Mouse (Mus musculus): ENCODE data around the gene Hs6st3.
"Not testable (repeated sequence)": the region's sequence is repeated elsewhere in the genome, so short reads cannot be mapped to it uniquely, and the experiment has no call there.

Gene Hs6st3

DNA sequence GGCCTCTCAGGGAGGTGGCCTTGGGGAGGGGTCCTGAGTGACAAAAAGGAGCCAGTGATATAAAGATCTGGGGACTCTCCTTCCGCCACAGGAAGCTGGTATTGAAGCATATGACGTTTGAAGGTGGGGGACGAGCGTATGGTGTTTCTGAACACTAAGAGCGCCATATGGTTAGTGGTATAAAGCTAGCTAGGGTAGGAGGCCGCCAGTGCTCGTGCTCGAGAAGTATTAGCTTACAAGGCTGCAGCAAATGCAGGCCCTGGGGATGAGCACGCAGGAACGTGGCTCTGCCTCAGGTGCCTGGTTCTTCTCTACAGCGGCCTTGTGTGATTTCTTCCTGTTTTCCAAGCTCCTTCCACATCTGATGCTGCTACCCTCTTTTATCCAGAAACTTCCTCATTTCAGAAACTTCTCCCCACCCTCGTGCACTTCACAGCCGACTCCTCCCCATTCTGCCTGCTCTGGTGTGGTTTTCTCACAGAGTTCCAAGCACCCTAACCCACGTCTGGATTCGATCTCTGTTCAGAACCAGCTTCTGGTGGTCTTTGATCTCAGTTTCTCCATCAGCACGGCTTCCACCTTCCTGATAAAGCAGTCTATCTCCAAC lies 110.0 kb downstream of the Hs6st3 start:
- no peak for DNase-seq (ENCODE audit: low read depth, low spot score)

DNA sequence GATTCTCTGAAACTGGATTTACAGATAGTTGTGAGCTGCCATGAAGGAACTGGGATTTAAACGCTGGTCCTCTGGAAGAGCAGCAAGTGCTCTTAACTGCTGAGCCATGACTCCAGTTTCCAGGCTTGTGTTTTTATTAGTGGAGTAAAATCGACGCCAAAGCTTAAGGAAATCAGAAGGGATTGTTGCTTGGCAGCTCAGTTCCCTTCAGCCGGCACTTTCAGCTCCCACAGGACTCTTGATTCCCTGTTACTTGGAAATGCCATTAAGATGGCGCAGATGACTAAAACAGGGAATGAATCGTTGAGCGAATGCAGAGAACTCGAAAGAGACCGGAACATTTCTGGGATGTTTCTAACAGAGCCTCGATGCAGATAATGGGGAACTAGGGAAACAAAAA lies 112.2 kb downstream of the Hs6st3 start:
- no peak for DNase-seq (ENCODE audit: low read depth, low spot score)

DNA sequence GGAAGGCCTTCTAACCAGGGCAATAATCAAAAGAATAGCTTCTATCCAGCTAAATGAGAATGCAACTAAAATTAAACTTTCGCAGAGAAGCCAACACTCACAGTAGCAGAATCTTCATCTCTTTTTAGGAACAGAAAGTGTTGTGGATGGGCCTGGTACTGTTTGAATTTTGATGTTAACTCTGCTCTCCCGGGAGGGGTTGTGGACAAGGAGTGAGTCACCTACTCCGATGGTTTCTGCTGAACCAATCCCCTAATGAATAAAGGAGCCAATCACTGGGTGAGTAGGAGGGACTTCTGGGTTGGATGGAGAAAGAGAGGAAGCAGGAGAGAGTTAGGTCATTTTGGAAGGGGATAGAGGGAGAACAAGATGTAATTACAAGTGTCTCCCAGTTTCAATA lies 117.3 kb downstream of the Hs6st3 start:
- DNase-seq (ENCODE audit: low read depth, low spot score), result no peak

DNA sequence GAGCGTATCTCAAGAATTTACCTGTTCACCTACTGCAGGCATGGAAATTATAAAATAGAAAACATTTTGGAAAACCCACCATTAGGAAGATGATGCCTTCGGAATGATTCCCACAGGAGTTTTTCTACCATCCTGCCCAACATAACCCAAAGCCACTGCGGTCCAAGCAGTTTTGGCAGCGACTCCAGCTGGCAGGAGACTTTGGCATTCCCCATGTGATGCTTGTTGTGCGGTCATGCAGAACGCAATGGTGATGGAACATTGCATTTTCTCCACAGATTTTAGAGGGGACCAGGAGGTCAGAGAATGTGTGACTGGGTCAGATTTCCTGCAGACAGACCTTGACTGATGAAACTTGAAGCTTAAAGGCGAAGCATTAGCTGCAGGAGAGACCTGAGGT lies 118.9 kb downstream of the Hs6st3 start:
- no peak for DNase-seq (ENCODE audit: low read depth, low spot score)

DNA sequence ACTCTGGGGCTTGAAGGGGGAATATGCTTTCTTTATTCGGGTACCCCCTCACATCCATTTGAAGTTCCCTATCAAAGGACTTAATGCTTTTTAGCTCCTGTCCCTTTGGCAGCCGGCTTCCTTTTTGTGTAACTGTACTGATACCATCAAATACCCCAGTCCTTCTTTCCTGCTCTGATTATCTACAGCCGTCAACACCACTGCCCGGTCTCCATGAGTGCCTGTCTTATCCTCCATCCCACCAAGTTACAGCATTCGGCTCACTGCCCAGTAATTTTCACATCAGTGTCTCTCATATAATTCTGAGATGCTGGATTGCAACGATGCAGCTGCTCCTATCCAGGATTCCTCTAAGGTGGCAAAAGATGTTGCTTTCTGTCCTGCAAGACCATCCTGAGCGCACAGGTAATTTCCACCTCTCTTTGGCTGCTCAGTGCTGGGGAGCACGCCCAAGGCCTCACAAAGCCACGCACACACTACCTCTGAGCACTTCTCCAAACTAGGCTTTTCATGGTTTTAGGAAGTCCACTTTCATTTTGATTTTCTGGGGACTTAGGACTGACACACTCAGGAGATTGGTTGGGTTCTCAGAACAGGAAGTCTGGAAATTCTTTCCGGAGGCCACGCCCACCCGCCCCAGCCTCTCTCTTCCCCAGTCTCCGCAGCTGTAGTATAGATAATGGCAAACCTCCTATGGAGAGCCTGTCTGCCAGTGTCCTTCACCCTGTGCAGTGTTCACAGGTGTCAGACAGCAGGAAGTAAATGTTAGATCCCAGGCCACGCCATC lies 122.2 kb downstream of the Hs6st3 start:
- DNase-seq (ENCODE audit: low read depth, low spot score), result no peak

DNA sequence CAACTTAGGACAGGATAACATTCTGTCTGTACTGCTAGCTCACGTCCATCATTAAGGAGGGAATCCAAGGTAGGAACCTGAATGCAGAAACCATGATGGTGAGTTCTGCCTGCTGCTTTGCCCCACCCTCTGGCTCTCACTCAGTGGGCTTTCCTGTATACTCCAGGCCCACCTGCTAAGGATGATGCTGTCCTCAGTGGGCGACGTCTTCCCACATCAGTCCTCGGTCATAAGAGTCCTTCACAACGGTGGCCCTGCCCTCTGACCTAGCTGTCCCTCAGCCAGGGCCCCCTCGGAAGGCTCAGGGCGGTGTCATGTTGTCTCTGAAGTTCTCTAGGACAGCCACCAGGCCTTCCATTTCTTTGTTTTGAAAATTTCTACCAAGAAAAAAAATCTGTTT lies 128.2 kb downstream of the Hs6st3 start:
- no peak for DNase-seq (ENCODE audit: low read depth, low spot score)

DNA sequence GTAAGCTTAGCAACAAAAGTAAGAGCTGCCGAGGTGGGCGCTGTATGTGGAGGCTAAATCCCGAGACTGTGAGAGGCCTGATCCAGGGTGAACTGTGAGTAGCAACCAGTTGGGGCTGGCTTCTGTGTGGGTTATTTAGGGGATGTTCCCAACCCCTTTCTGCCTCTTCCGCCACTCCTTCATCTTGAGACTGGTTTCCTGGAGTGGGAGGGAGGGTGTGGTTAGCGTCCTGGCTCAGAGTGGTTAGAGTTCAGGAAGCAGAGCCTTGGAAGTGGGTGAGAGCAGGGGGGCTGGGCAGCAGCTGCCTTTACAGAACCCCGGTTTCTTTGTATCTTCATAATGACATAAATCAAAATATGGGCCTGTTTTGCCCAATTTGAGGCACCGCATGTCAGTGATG lies 134.9 kb downstream of the Hs6st3 start:
- no peak for DNase-seq (ENCODE audit: low read depth, low spot score)

DNA sequence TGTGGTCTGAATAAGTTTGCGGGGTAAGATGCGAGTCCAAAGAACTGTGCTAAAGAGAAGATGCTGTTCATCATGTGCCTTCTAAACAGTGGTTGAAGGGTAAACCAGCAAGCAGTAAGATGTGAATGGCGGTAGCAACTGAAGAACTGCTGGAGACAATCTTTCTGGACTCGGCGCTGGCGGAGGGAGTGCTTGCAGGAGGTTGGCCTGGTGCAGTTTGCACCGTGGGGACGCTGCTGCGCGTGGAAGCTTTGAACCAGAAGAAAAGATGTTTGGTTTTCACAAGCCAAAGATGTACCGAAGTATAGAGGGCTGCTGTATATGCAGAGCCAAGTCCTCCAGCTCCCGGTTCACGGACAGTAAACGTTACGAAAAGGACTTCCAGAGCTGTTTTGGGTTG lies 140.0 kb downstream of the Hs6st3 start:
- DNase-seq (ENCODE audit: low read depth, low spot score), result not testable (repeated sequence)

DNA sequence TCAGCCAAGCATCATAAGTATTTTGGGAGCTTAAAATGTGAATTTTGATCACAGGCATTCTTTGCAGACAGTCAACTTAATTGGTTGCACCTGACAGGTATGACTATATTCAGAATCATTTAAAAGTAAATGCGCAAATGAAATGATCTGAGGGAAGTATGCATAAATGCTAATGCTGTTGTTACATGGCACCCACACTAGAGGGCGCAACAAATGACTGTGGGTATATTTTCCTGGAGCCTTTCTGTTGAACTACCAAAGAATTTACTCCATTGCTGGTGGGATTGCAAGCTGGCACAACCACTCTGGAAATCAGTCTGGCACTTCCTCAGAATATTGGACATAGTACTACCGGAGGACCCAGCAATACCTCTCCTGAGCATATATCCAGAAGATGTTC lies 145.8 kb downstream of the Hs6st3 start:
- no peak for DNase-seq (ENCODE audit: low read depth, low spot score)

DNA sequence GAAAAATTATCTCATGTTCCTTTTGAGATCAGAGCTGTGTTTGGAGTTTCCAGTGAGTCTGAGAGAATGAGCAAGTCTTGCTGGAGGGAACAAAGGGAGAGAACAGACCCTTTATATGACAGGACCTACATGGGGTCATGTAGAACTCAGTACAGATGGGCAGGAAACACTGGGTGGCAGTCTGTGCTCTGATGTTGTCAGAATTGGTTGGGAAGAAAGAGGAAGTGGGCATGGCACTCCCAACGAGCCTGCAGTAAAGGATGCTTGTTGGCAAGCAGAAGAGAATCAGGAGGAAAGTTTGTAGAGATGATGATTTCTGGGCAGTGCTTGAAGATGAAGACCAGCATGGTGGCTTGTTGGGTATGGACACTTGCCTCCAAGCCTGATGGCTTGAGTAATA lies 151.5 kb downstream of the Hs6st3 start:
- no peak for DNase-seq (ENCODE audit: low read depth, low spot score)

DNA sequence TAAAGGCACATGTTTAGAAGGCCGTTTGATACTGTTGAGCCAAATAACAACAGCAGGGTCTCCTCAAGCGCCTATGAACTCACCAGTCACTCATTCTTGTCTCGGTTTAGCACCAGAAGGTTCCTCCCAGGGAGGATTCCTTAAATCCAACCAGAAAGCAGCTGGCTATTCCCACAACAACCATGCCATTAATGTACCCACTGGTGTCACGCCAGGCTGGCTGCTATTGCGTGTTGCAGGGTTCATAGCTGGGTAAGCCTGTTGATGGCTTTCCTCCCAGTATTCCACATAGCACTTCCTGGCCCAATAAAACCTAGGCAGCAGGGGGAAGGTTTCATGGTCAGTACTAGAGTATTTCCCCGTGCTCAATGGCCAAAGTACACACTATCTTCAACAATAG lies 155.9 kb downstream of the Hs6st3 start:
- no peak for DNase-seq (ENCODE audit: low read depth, low spot score)

DNA sequence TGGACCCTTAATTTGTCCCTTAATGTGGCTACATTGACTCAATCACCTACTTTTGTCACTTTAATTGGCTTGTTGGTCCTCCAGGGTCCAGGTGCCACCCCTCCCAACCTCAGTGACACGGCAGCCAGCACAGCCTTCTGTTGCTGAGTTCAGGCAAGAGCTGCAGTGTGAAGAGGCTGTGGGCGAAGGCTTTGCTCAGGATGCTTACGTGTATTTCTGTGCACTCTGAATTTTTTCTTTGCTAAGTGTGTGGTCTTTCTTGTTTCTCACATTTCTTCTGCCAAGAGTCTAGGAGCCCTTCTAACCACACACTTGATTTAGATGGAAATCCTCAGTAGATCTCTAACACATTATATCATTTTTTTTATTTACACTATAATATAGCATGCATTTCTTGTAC lies 168.3 kb downstream of the Hs6st3 start:
- no peak for DNase-seq (ENCODE audit: low read depth, low spot score)

DNA sequence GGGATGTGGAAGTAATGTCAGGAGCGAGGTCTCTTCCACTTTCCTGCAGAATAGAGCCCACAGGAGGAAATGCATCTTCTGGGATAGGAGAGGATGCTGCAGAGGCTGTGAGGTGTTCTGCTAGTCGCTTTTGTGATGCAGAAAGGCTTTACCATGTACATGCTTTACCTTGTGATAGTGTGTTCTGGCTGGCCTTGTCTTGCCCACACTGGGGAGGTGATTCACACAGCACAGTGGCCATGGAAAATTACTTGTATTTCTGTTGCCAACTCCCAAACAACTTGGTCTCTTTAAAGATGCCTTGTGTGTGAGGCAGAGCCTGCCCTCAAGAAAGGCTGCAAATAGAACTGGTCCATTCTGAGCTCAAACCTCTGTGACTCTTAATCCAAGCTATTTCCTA lies 180.2 kb downstream of the Hs6st3 start:
- DNase-seq (ENCODE audit: low read depth, low spot score), result no peak

DNA sequence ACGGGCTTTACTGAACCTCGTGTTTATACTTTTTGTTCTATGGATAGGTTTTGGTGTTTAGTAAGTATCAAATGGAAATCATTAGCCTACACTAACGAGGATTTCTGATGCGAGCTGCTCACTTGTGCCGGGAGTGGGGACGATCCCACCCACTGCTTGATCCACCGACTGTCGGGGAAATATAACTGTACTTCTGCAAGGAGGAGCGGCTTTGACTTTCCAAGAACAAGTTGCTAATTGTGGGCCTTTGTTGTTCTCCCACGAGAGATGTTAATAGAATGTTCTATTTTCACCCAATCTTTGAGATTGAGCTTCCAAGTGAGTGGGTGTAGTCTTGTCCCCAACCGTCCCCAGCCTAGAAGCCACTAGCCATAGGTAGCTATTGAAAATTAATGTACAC lies 209.1 kb downstream of the Hs6st3 start:
- no peak for DNase-seq (ENCODE audit: low read depth, low spot score)

DNA sequence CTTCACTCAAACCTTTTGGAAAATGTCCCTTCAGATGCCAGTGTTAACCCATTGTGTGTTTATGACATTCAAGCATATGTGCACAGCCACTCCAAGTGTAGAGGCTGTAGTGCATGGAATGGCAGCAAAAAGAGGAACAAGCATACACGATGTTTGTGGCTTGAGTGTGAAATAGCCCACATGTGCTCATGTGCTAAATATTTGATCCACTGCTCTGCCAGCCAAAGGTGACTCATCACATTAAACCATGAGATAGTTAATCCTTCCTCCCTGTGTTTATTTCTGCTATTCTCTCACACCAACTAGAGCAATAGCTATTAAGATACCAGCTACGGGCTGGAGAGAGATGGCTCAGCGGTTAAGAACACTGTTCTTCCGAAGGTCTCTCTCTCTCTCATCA lies 223.3 kb downstream of the Hs6st3 start:
- DNase-seq (ENCODE audit: low read depth, low spot score), result no peak

DNA sequence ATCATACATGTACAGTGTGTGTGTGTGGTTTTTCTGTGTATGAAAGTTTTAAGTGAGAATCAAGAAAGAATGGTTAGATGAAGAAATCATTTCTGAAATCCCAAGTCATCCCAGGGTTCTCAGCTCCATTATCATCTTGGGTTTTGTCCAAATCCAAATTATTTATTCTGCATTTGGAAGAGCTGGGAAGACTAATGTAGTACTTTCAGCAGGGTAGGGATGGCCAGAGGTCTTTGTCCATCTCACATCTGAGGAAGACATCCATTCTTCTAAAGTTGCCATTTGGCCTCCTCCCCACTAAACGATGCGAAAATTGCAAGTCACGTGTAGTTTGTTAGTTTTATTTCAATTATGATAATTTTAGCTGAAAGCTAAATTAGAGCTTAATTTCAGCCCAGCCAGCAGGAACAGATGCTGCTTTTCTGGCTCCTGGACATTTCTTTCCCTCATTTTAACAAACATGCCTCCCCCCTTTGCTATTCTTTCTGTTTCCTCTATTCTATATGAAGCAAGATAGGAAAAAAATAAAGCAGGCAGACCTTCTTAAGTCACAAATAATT lies 229.8 kb downstream of the Hs6st3 start:
- no peak for DNase-seq (ENCODE audit: low read depth, low spot score)

DNA sequence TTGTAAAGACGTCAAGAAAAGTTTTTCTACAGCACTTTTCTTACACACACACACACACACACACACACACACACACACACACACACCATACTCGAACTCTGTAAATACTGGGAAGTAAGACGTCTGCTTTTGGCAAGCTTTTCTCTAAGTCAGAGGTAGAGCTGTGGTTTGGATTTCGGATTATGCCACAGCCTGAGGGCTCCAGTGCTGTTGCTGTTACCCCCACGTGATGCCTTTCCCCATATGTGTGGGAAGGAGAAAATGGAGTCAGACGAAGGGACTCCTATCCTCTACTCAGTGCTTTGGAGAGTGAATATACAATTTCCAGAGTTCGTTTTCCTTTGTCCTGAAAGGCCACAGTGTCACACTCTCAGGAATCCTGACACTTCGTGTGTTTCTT lies 231.1 kb downstream of the Hs6st3 start:
- no peak for DNase-seq (ENCODE audit: low read depth, low spot score)

DNA sequence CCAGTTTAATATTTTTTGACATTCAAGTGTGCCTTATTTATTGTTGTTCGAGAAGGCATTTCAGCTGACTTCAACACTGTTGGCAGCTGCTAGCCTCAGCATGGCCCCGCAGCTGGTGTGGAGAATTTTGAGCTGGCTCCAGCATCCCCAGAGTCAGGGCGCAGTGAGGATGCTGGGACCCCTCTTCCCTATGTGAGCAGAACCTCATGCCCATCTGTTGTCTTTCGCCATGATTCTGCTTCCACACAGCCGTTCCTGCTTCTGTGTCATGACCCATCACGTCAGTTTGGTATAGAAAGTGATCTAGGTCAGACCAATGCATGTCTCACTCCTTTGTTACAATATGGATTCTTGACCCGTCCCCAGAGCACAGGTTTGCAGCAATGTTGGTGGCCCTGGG lies 231.9 kb downstream of the Hs6st3 start:
- DNase-seq (ENCODE audit: low read depth, low spot score), result no peak

DNA sequence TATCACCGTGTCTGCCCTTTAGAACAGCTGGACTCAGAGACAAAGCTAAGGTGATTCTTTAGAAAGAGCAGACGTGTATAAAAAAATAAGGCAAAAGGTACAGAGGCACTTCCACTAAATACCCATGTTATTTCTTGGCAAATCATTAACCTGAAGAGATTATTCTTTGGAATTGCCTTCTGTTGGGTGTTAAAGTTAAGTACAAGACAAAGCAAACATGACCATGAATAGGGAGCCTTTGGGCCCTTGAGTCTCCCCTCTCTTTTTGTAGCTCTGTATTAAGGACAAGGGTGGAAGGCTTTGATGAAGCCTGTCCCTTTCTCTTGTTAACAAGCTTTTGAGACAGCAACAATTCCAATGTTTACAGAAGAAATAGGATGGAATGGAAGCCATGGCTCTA lies 241.2 kb downstream of the Hs6st3 start:
- DNase-seq (ENCODE audit: low read depth, low spot score), result no peak

DNA sequence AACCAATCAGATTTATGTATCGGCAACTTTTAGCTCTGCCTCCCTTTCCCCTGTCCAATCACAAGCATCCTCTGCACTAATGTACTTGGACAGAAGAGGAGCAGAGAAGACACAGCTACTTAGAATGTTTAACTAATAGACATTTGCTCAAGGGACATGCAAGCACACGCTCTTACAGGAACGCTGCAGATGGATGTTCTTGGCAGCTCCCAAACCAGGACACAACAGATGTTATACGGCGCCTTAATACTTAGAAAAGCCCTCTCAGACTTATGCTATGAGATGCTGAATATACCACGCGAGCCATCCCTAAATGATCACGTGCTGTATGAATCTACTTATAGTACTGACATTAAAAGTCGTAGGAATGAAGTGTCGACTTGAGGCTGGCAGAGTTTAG lies 263.5 kb downstream of the Hs6st3 start:
- DNase-seq (ENCODE audit: low read depth, low spot score), result no peak

DNA sequence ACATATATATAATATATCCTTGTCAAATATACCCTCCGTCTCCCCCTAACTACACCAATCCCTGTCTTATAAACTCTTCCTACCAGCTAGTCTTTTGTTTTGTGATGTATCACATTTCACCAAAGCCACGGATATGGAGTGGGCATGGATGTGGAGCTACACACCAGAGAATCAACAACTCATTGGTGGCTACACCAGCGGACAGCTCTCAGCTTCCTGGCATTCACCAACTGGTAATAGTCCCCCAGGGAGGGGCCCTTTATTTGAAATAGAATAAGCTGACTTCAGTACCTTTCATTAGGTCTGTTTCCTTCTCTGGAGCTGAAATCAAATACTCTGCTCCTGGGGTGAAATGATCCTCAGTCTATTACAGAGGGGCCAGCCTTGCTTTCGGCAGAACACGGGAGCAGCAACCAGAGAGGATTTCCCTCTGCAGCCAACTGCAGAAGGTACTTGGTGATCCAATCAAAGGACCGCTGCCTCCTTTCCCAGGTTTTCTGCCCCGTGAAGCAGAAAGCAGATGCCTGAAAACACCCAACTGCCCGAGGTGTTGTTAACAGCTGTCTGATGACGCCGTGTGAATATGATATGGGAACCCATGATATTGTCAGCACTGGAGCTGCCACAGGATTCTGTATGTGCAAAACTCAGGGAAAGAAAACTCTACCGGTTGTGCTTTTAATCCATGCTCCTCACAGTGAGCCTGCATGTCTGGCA lies 271.4 kb downstream of the Hs6st3 start:
- DNase-seq (ENCODE audit: low read depth, low spot score), result no peak

DNA sequence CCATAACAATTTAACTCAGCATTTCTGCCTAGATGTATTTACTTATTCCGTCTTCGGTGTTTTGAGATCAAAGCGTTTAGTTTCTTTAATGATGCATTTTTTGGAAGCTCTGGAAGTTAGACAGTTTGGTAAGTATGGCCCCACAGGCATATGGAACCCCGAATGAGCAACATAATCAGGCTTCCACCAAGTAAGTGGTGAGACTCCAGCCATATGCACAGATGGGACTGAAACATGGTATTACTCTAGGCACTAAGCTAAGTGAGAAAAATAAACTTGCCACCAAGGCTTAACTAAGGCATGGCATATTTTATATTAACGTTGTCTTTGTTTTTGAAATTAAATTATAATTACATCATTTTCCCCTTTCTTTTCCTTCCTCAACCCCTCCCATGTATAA lies 284.8 kb downstream of the Hs6st3 start:
- no peak for DNase-seq (ENCODE audit: low read depth, low spot score)

DNA sequence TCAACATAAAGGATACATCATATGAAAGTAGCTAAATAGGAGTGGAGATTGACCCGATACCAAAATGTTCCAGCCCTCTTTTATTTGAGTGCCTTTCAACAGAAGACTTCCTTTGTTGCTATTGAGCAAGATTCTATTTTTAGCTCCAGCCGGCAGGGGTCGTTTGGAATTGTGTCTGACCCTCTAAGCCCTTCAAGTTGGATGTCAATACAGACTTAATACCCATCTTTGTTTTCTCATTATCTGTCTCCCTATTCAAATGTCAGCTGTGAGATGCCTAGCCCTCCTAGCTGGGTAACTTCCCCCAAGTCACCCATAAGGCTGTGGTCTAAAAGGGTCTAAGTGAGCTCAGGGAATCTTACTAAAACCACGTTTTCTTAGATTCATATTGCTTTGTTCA lies 312.3 kb downstream of the Hs6st3 start:
- DNase-seq (ENCODE audit: low read depth, low spot score), result no peak
